Mouse (Mus musculus) kidney, postnatal 0 days (tissue): ENCODE data around the gene Pcdh7. TPM values are rescaled to one million over a fixed set of nuclear protein-coding genes. Genes with fewer than 3 reads are reported as not detected.
"Not testable (repeated sequence)": the region's sequence is repeated elsewhere in the genome, so short reads cannot be mapped to it uniquely, and the experiment has no call there.

Source experiments
- ATAC-seq: fragments of 200-750 bp; cut with Nextera tagmentation; replicated peaks from 2 replicates; pipeline ENCODE4 v1.8.0; 2017; ENCODE audit warnings: low read depth, moderate number of reproducible peaks, moderate TSS enrichment, moderate library complexity; ENCODE audit not compliant: low FRiP score
- DNase-seq: peaks from one replicate; pipeline ENCODE4 v3.0.0-alpha.2; 2016; ENCODE audit warnings: low spot score
- H3K27ac ChIP-seq: fragments of 300-500 bp; sonication (generic); 2 replicates; pipeline ENCODE4 v1.5.1; 2014; ENCODE audit warnings: mild to moderate bottlenecking
- H3K27me3 ChIP-seq: fragments of 300-500 bp; sonication (generic); 2 replicates; pipeline ENCODE4 v1.6.1; 2014; ENCODE audit warnings: low read length, mixed read lengths; ENCODE audit not compliant: insufficient read depth
- H3K36me3 ChIP-seq: fragments of 300-500 bp; sonication (generic); 2 replicates; pipeline ENCODE4 v1.6.1; 2014; ENCODE audit warnings: low read length, mixed read lengths; ENCODE audit not compliant: insufficient read depth
- H3K4me1 ChIP-seq: fragments of 300-500 bp; sonication (generic); replicated peaks from 2 replicates; pipeline ENCODE4 v1.6.1; 2014; ENCODE audit warnings: antibody characterized with exemption, low read length, mixed read lengths; ENCODE audit not compliant: insufficient read depth
- H3K4me2 ChIP-seq: fragments of 300-500 bp; sonication (generic); 2 replicates; pipeline ENCODE4 v1.6.1; 2014; ENCODE audit warnings: mild to moderate bottlenecking, low read length, moderate library complexity, mixed read lengths
- H3K4me3 ChIP-seq: fragments of 300-500 bp; sonication (generic); replicated peaks from 2 replicates; pipeline ENCODE4 v1.5.1; 2014; ENCODE audit warnings: low read depth, low read length
- H3K9ac ChIP-seq: fragments of 300-500 bp; sonication (generic); 2 replicates; pipeline ENCODE4 v1.6.1; 2014; ENCODE audit warnings: low read depth, low read length
- H3K9me3 ChIP-seq: fragments of 300-500 bp; sonication (generic); replicated peaks from 2 replicates; pipeline ENCODE4 v1.6.1; 2016; ENCODE audit warnings: low read length, inconsistent platforms, mixed read lengths
- CTCF ChIP-seq: IDR thresholded peaks from 2 replicates; pipeline ENCODE4 v1.5.1; 2016; ENCODE audit warnings: antibody characterized with exemption, low read depth, mild to moderate bottlenecking, moderate library complexity
- WGBS: fragments of 180-500 bp; shearing (Covaris S2); extraction: QIAGEN DNeasy Blood & Tissue Kit; methylation state at CpG from one replicate; pipeline ENCODE4 v1.1.7; 2014; 5-methylcytosine and 5-hydroxymethylcytosine counted together
- polyA plus RNA-seq: library from polyadenylated mRNA; unstranded; fragments of >200 nt; fragmentation: Nextera tagmentation; extraction: Ambion mirVana; gene quantifications from 2 replicates; pipeline ENCODE4 v1.2.1, GENCODE M21; 2015

The Pcdh7 gene
- polyA plus RNA-seq, 1 experiment from 2014 or later: 3.6 TPM

DNA sequence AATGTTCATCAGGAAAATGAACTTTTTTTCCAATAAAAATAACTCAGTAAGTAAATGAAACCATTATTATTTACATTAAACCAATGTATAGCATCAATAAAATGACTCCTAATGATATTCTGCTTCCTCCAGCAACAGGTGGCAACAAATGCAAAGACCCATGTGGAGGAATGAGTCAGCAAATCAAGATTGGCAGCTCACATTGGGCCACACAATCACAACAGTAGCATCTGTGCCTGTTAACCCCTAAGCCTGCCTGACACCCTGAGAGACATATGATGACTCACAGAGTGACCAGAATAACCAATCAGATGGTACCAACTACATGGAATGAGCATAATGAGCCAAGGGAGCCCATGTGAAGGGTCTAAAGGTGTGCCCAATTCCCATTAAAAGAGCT is 454.5 kb downstream of the Pcdh7 start:
- Histone ChIP-seq H3K27me3 (no peaks in the 10 kb centered on the region), H3K4me1 (no peaks in the 10 kb centered on the region), H3K4me2 (no peak overlapping the region), H3K9ac (no peak overlapping the region), H3K36me3 (no peaks in the 10 kb centered on the region), H3K9me3 (no peaks in the 10 kb centered on the region), H3K27ac (no peak overlapping the region), H3K4me3 (no peak overlapping the region)
- ATAC-seq (no peak), DNase-seq (no peak)
- no peak for TF ChIP-seq CTCF

DNA sequence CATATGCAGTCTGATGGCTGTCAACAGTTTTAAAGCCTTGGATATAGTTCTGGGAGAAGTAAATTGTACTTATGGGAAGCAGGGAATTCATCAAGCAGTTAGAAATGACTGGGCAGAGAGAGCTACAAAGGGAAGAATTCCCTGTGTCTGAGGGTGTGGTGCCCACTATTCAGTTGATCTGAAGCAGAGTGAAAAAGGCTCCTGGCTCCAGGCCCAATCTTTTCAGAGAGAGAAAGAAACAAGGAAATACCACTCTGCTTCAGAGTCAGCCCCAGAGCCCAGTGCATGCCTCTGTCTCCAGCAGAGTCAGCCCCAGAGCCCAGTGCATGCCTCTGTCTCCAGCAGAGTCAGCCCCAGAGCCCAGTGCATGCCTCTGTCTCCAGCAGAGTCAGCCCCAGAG is 456.6 kb downstream of the Pcdh7 start:
- H3K4me1 ChIP-seq, H3K36me3 ChIP-seq, H3K27me3 ChIP-seq, ATAC-seq, H3K9me3 ChIP-seq, H3K4me2 ChIP-seq, H3K9ac ChIP-seq, H3K27ac ChIP-seq, H3K4me3 ChIP-seq: not testable (repeated sequence)
- DNase-seq: peak; percentile 6

DNA sequence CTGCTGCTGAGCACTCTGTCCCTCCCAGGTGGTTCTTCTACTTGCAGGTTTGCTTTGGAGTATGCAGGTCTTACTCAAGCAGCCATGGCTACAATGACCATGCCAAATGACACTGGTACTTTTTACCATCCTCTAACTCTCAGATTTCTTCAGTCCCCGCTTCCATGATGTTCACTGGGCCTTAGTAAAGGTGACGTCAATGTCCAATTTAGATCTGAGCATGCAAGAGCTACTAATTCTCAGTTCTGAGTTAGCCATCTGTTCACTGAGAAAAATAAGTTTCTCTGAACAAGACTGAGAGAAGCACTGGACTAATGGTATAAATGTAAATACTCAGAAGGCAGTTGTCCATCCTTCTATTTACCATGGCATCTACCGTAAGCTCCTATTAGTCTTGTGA is 457.8 kb downstream of the Pcdh7 start:
- no peak overlapping the region for H3K27ac ChIP-seq
- ATAC-seq (no peak), DNase-seq (no peak)
- no peak for TF ChIP-seq CTCF
- H3K9me3 ChIP-seq: no peaks in the 10 kb centered on the region
- H3K4me1 ChIP-seq: no peaks in the 10 kb centered on the region
- H3K27me3 ChIP-seq: no peaks in the 10 kb centered on the region
- no peak overlapping the region for H3K4me3 ChIP-seq
- 94% methylated on average over 3 of the region's 3 CpGs for WGBS
- H3K4me2 ChIP-seq: no peak overlapping the region
- H3K9ac ChIP-seq: no peak overlapping the region
- no peaks in the 10 kb centered on the region for H3K36me3 ChIP-seq
